Mouse (Mus musculus) T-helper 1 cell (primary cell): ENCODE measurements around the gene D430041D05Rik.

Source experiments
- in situ Hi-C: fragments of 300-600 bp; cut with MboI, MseI; formaldehyde crosslinking; loops from one replicate; pipeline ENCODE4 v1.15.1; 2025; ENCODE audit warnings: high pct_unique_total_duplicates

D430041D05Rik gene

GRCm38 (mm10) chr2:104354117-104354516 lies 56.7 kb downstream of the D430041D05Rik start:
- in situ Hi-C loops: no loop called here

GRCm38 (mm10) chr2:104352204-104352493 lies 58.7 kb downstream of the D430041D05Rik start:
- in situ Hi-C loops: no loop called here

DNA sequence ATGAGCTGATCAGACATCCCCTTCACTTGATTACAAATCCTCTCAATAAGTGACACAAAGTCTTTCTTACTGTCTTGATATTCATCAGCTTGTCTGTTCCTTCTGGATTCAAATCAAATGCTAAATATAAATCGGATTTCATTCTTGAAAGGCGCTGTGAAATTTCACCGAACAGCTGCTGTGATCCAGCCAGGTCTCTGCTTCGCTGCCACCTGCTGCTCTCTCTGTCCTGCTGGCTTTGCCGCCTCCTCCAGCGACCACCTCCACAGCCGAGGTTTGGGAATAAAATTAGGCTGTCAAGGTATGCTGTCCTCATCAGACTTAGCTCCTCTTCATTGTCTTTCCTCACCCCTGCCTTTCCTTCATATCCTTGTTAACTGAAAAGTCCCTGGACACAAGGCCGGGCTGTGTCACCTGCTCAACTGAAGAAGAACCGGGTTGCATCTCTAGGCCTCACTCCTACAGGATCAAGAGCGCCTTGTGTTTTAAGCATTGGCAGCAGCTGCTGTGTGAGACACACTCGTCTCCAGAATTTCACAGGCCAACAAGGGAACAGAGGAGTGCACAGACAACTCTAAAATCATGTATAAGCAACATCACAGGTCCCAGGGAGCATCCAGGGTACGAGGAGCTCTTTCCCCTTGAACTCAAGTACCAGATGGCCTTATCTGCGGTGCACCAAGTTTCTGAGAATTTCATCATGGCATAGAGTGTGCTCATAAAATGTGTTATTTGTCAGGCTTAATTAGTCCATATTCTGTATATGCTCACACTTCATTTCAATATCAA lies 59.2 kb downstream of the D430041D05Rik start:
- in situ Hi-C loops: no loop called here

GRCm38 (mm10) chr2:104337619-104338018 lies 73.2 kb downstream of the D430041D05Rik start:
- in situ Hi-C loops: no loop called here

- in situ Hi-C loops: no loop called here
Measured at GRCm38 (mm10) chr2:104335824-104336223, 75.0 kb downstream of the D430041D05Rik start.

DNA sequence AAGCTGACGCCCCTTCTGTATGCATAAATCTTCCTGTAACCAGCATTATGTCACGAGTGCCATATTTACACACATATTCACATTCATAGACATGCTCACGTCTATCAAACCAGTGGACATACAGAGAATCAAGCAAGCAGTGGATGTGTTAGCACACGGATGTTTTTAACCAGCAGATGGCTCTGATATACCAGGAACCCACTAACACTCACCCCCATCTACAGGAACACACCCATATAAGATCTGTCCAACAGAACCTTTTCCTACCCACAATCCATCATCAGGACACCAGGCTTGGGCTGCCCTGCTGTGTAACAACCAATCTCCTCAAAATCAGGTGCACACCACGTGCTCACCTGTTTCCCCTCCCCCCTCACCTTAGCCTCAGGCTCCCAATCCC lies 76.9 kb downstream of the D430041D05Rik start:
- in situ Hi-C loops: no loop called here

DNA sequence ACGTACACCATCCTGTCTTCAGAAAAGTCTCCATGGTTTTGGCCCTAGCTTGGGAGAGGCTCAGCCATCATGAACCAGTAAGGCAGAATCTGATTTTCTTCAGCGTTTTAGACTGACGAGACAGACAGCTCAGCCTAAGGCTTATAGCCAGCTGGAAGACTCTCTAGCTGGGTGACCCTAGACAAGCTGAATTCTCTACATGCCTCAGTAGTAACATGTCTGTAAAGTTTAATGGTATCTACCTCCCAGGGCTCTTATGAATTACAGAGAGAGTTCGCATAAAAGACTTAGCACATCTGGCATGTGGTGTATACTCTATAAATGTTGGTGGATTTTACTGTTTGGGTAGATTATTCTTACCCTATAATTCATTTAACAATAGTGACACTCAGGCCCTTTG lies 78.1 kb downstream of the D430041D05Rik start:
- in situ Hi-C loops: no loop called here

GRCm38 (mm10) chr2:104331261-104331660 lies 79.6 kb downstream of the D430041D05Rik start:
- in situ Hi-C loops: no loop called here

DNA sequence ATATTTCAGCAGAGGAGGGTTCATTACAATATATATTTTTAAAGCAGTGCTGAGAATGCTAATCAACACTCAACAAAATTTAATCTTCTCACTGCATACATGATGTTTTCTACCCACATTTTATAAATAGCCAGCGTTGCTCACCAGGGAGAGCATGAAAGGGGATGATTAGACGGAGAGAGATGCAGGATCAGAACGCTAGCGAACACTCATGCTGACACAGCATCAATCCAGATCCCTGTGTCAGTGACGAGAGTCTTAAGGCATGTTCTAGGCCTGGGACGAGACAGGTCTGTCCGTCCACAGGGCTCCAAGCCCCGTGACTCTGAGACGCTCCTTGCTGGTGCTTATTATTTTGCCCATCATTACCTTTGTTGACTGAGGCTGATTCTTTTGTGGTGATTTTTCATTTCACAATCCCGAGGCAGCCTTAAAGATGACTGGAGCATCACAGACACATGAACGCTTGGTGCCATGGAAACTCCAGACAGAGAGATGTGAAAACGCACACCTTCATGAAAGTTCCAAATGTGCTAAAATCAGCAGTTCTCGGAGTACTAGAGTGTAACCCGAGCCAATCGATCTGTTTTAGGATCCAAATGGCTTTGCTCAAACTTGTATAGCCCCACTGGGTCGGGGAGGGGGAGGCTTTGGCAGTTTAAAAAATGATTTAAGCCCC lies 83.6 kb downstream of the D430041D05Rik start:
- in situ Hi-C loops: no loop called here

DNA sequence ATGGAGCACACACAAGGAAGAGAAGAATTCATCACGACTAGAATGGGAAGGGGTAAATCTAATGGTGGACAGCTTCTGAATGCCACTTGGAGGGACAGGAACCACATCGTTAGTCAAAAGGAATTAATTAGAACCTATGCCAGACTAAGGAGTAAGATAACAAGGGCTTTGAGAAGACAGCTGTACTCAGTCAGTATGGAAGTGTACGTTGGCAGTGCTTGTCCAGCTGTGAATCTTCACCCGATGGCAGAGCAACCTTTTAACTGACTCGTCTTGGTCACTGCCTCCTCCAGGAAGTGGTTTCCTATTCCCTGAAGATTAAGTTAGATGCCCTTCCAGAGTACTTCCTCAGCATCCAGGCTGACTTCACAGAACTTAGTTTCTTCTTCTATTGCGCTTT lies 87.0 kb downstream of the D430041D05Rik start:
- in situ Hi-C loops: no loop called here

- in situ Hi-C loops: no loop called here
Measured at GRCm38 (mm10) chr2:104323351-104323750, 87.5 kb downstream of the D430041D05Rik start.

DNA sequence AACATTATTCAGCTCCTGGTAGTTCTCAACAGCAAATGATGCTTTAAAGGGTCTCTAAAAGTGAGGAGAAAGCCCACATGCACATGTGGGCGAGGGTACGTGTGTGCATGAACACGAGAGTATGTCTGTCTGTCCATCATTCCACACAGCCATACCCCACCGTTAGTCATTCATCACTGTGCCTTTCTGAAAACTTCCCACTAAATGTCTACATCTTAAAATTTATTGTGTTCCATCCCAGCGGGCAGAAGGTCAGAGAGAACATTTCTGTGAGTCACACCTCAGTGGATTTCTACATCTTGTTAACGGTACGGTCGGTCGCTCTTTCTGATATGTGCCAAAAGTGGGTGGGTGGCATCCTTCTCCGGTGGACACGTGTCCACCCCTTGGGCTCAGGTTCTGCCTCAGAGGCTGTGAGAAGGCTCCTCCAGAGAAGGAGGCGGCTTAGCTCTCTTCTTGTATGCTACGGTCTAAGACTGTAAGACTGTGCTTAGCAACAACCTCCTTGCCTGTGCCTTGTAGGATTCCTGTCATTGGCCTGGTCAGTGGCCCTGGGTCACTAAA lies 90.7 kb downstream of the D430041D05Rik start:
- in situ Hi-C loops: no loop called here

GRCm38 (mm10) chr2:104319443-104319842 lies 91.4 kb downstream of the D430041D05Rik start:
- in situ Hi-C loops: no loop called here

- in situ Hi-C loops: no loop called here
Measured at GRCm38 (mm10) chr2:104318881-104319280, 91.9 kb downstream of the D430041D05Rik start.

- in situ Hi-C loops: no loop called here
Measured at GRCm38 (mm10) chr2:104318259-104318658, 92.6 kb downstream of the D430041D05Rik start.

DNA sequence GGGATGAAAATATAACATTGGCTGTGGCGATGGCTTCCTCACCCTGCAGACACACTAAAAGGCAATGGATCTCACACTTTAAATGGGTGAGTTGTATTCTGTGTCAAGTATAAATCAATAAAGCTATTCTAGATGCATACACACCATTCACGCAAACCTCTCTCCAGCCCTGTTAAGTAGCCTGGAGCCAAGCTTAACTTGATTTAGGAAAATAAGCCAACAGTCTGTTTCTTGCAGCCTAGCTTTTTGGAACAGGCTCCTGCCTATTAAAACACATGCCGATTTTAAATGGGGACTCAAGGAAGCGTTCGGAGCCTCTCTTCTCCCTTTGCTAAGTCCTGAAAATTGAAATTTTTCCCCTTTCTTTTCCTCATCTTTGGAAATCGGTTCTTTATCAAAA lies 93.2 kb downstream of the D430041D05Rik start:
- in situ Hi-C loops: no loop called here

- in situ Hi-C loops: no loop called here
Measured at GRCm38 (mm10) chr2:104316483-104316882, 94.3 kb downstream of the D430041D05Rik start.

DNA sequence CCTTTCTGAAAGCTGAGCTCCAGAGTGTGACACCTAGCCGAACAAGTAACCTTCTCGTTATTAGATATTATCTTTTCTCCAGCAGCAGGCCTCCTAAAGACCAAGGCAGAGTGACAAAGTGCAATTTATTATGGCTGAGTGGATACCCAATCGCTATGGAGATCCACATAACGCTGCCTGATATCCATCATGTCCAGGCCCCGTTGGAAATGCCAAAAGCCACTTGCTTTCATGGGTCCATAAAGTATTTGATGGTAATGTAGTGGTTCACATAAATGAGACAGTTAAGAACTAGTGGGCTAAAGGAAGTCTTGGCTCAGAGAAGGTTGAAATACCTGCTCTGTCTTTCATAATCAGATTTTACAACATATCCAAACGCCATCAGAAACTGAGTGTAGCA lies 97.6 kb downstream of the D430041D05Rik start:
- in situ Hi-C loops: no loop called here

GRCm38 (mm10) chr2:104307102-104307501 lies 103.7 kb downstream of the D430041D05Rik start:
- in situ Hi-C loops: no loop called here

DNA sequence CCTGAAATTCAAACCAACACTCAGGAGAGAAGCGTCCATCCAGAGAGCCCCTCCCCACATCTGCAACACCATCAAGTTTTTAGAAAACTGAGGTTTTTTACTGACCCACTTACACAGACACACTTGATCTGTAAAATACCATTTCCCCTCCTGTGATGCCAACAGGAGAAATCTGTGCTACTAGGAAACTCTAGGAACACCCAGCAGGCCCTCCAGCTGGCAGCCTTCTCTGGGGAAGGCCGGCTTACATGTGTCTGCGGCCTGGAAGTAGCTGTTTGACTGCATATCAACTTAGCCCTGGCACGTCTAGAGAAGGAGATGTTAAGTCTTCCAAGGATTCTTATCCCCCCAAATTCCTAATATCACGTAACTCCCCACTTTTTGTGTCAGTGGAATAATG lies 105.1 kb downstream of the D430041D05Rik start:
- in situ Hi-C loops: no loop called here

GRCm38 (mm10) chr2:104299912-104300311 lies 110.9 kb downstream of the D430041D05Rik start:
- in situ Hi-C loops: no loop called here

GRCm38 (mm10) chr2:104299160-104299559 lies 111.7 kb downstream of the D430041D05Rik start:
- in situ Hi-C loops: no loop called here

GRCm38 (mm10) chr2:104286821-104287220 lies 124.0 kb downstream of the D430041D05Rik start:
- in situ Hi-C loops: no loop called here
